Mouse (Mus musculus): Measurements from ENCODE around the gene Nepro. TPM values are rescaled to one million over a fixed set of nuclear protein-coding genes. Genes with fewer than 3 reads are reported as not detected.

The Nepro gene
- polyA plus RNA-seq, 1 experiment from 2014 or later = 9.9 TPM

GRCm38 (mm10) chr16:44745471-44745865 lies 21.4 kb downstream of the Nepro start:
- H3K4me1 ChIP-seq = peaks cover 14% of the 10 kb centered on the region

GRCm38 (mm10) chr16:44745866-44746562 lies 21.9 kb downstream of the Nepro start, which contains the start of gene Gtpbp8:
Gene Gtpbp8 (minus strand): TSS chr16:44746363.
- WGBS = under 1% methylated on average over 47 of the region's 47 CpGs
- H3K4me3 ChIP-seq = peak within 1 kb of the TSS; percentile 70
- peak within 1 kb of the TSS; percentile 92 for H3K27ac ChIP-seq (replicated peaks)
- peak; percentile 97 for ATAC-seq (ENCODE audit: low FRiP score, low read depth)
- H3K4me1 ChIP-seq = peaks cover 14% of the 10 kb centered on the region
- no peaks in the 10 kb centered on the region for H3K9me3 ChIP-seq
- H3K36me3 ChIP-seq = peaks cover 13% of the 10 kb centered on the region
- H3K4me2 ChIP-seq (replicated peaks) = peak within 1 kb of the TSS; percentile 79
- no peaks in the 10 kb centered on the region for H3K27me3 ChIP-seq
- H3K9ac ChIP-seq (replicated peaks) = peak within 1 kb of the TSS; percentile 88

More at GRCm38 (mm10) chr16:44745471-44745865, 21.4 kb downstream of the Nepro start:
- Histone ChIP-seq H3K9ac (replicated peaks) (peak overlapping the region; percentile 88), H3K9me3 (no peaks in the 10 kb centered on the region), H3K36me3 (peaks cover 13% of the 10 kb centered on the region), H3K27ac (replicated peaks) (peak overlapping the region; percentile 92), H3K4me3 (peak overlapping the region; percentile 70), H3K27me3 (no peaks in the 10 kb centered on the region), H3K4me2 (replicated peaks) (peak overlapping the region; percentile 79)
- 8% methylated on average over 14 of the region's 14 CpGs for WGBS
- no peak; the same call in 1 of the 2 replicates for ATAC-seq (ENCODE audit: low FRiP score, low read depth)

DNA sequence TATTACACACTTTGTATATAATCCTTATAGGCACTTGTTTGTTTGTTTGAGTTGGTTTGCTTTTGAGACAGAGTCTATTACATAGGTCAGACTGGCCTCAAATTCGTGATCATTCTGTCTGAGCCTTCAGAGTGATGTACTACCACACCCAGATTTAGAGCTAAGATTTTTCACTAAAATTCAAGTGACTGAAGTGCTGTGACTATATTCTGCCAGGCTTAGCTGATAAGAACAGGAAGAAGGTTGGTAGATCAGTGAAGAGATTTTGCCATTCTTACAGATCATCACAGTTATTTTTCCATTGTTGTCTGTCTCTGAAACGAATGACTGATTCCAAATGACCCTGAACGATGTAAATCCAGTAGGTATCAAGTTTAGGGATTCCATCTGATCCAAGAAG lies 23.9 kb downstream of the Nepro start:
- no peak for ATAC-seq (ENCODE audit: low FRiP score, low read depth)

DNA sequence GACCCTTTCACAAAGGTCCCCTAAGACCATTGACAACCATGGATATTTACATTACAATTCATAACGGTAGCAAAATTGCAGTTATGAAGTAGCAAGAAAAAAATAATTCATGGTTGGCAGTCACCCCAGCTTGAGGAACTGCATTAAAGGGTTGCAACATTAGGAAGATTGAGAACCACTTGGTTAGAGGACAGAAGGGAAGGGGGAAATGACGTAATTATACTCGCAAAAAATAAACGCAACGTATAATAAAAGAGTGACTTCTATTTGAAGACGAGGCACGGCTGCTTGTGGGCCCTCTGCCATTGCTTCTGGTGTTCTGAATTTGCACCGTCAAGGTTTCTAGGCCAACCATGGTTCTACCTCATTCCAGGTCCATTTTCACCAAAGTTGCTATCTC lies 33.6 kb downstream of the Nepro start:
- H3K4me3 ChIP-seq = no peak overlapping the region
- no peaks in the 10 kb centered on the region for H3K4me1 ChIP-seq
- H3K36me3 ChIP-seq = no peaks in the 10 kb centered on the region
- no peak overlapping the region for H3K4me2 ChIP-seq (replicated peaks)
- no peak for ATAC-seq (ENCODE audit: low FRiP score, low read depth)
- 92% methylated on average over 8 of the region's 8 CpGs for WGBS
- no peak overlapping the region for H3K27ac ChIP-seq (replicated peaks)
- no peaks in the 10 kb centered on the region for H3K27me3 ChIP-seq
- H3K9ac ChIP-seq (replicated peaks) = no peak overlapping the region
- H3K9me3 ChIP-seq = no peaks in the 10 kb centered on the region

More for the DNA sequence above, 23.9 kb downstream of the Nepro start:
- no peaks in the 10 kb centered on the region for H3K9me3 ChIP-seq
- H3K27ac ChIP-seq (replicated peaks) = no peak overlapping the region
- no peak overlapping the region for H3K4me3 ChIP-seq
- peaks cover 14% of the 10 kb centered on the region for H3K4me1 ChIP-seq
- no peaks in the 10 kb centered on the region for H3K27me3 ChIP-seq
- no peak overlapping the region for H3K4me2 ChIP-seq (replicated peaks)
- 67% methylated on average over 3 of the region's 3 CpGs for WGBS
- no peaks in the 10 kb centered on the region for H3K36me3 ChIP-seq
- H3K9ac ChIP-seq (replicated peaks) = no peak overlapping the region

DNA sequence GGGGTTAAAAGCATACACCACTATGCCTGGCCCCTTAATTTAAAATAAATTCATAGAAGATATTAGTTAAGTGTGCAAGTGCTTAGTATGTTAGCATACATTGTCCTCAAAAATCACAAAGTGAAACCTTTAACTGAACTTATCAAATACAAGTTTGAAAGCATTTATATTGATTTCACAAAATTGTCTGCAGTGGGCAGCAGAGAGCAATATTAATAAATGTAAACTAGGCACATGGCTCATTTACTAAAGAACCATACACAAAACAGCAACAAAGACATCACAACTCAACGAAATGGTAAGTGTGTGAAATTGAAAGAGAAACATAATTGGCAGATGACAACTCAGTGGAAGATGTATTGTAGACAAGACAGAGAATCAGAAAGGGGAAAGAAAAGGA lies 37.7 kb downstream of the Nepro start:
- Histone ChIP-seq H3K36me3 (no peaks in the 10 kb centered on the region), H3K4me1 (no peaks in the 10 kb centered on the region), H3K9ac (replicated peaks) (no peak overlapping the region), H3K4me3 (no peak overlapping the region), H3K9me3 (no peaks in the 10 kb centered on the region), H3K27me3 (no peaks in the 10 kb centered on the region), H3K4me2 (replicated peaks) (no peak overlapping the region), H3K27ac (replicated peaks) (no peak overlapping the region)
- ATAC-seq (ENCODE audit: low FRiP score, low read depth) = no peak
- WGBS = 69% methylated on average over 1 of the region's 1 CpGs

GRCm38 (mm10) chr16:44765555-44766319 lies 41.6 kb downstream of the Nepro start, which contains the start of gene Cd200r1:
Gene Cd200r1 (plus strand): TSS chr16:44765736.
- Histone ChIP-seq H3K36me3 (no peaks in the 10 kb centered on the region), H3K27ac (replicated peaks) (no peak within 1 kb of the TSS), H3K4me2 (replicated peaks) (no peak within 1 kb of the TSS), H3K9ac (replicated peaks) (no peak within 1 kb of the TSS), H3K4me3 (no peak within 1 kb of the TSS), H3K4me1 (no peaks in the 10 kb centered on the region), H3K27me3 (no peaks in the 10 kb centered on the region), H3K9me3 (no peaks in the 10 kb centered on the region)
- no peak for ATAC-seq (ENCODE audit: low FRiP score, low read depth)
- WGBS = 82% methylated on average over 22 of the region's 22 CpGs

GRCm38 (mm10) chr16:44766320-44766892 lies 42.3 kb downstream of the Nepro start:
- no peaks in the 10 kb centered on the region for H3K9me3 ChIP-seq
- ATAC-seq (ENCODE audit: low FRiP score, low read depth) = no peak
- WGBS = 91% methylated on average over 9 of the region's 9 CpGs
- no peak overlapping the region for H3K27ac ChIP-seq (replicated peaks)
- no peak overlapping the region for H3K4me3 ChIP-seq
- no peaks in the 10 kb centered on the region for H3K36me3 ChIP-seq
- H3K9ac ChIP-seq (replicated peaks) = no peak overlapping the region
- no peaks in the 10 kb centered on the region for H3K4me1 ChIP-seq
- no peak overlapping the region for H3K4me2 ChIP-seq (replicated peaks)
- H3K27me3 ChIP-seq = no peaks in the 10 kb centered on the region

- no peak overlapping the region for H3K27ac ChIP-seq (replicated peaks)
- no peak for ATAC-seq (ENCODE audit: low FRiP score, low read depth)
- H3K4me2 ChIP-seq (replicated peaks) = no peak overlapping the region
- H3K27me3 ChIP-seq = no peaks in the 10 kb centered on the region
- no peaks in the 10 kb centered on the region for H3K9me3 ChIP-seq
- no peaks in the 10 kb centered on the region for H3K4me1 ChIP-seq
- H3K4me3 ChIP-seq = no peak overlapping the region
- no peak overlapping the region for H3K9ac ChIP-seq (replicated peaks)
- H3K36me3 ChIP-seq = no peaks in the 10 kb centered on the region
- WGBS = 92% methylated on average over 7 of the region's 7 CpGs
Measured at GRCm38 (mm10) chr16:44767506-44767905, 43.4 kb downstream of the Nepro start.

DNA sequence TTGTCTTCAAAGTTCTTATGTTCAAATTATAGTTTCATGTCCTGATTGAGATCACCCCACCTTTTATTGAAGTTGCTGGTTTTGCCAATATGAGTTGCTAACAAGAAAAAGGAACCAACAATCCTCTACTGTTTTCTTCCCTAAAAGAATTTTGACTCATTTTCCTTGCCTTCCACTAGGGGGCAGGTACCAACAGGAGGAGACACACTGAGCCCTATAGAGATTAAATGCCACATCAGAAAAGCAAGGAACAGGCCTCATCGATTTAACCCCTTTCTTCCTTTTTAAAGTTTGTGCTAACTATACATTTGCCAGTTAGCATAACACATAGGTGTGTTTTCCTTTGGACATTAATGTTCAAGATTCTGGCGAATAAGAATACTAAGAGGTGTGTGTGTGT lies 43.9 kb downstream of the Nepro start:
- no peaks in the 10 kb centered on the region for H3K27me3 ChIP-seq
- no peak overlapping the region for H3K4me2 ChIP-seq (replicated peaks)
- no peak overlapping the region for H3K4me3 ChIP-seq
- H3K9me3 ChIP-seq = no peaks in the 10 kb centered on the region
- no peaks in the 10 kb centered on the region for H3K36me3 ChIP-seq
- H3K4me1 ChIP-seq = no peaks in the 10 kb centered on the region
- H3K9ac ChIP-seq (replicated peaks) = no peak overlapping the region
- H3K27ac ChIP-seq (replicated peaks) = no peak overlapping the region
- 52% methylated on average over 2 of the region's 2 CpGs for WGBS
- ATAC-seq (ENCODE audit: low FRiP score, low read depth) = peak; percentile 47; the same call in 1 of the 2 replicates

DNA sequence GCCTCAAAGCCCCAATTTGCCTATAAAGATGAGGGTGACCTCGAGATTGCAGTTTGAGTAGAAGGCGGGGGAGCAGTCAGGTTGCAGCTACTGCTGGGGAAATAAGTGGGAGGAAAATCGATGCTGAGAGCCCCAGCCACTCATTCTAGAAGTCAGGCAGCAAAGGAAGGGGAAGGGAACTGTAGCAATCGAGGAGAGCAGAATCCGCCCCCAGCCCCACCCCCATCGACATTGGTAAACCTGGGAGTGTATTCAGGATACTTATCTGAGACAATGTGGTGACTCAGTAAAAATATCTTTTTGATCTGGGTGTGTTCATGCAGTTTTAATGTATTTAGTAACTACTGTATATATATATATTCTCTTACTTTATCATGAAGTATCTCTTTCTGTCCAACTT lies 48.5 kb downstream of the Nepro start:
- no peak overlapping the region for H3K9ac ChIP-seq (replicated peaks)
- no peaks in the 10 kb centered on the region for H3K4me1 ChIP-seq
- no peaks in the 10 kb centered on the region for H3K27me3 ChIP-seq
- H3K4me3 ChIP-seq = no peak overlapping the region
- no peak overlapping the region for H3K4me2 ChIP-seq (replicated peaks)
- WGBS = 82% methylated on average over 6 of the region's 6 CpGs
- no peaks in the 10 kb centered on the region for H3K9me3 ChIP-seq
- no peaks in the 10 kb centered on the region for H3K36me3 ChIP-seq
- ATAC-seq (ENCODE audit: low FRiP score, low read depth) = no peak
- H3K27ac ChIP-seq (replicated peaks) = no peak overlapping the region

- H3K4me2 ChIP-seq (replicated peaks) = no peak overlapping the region
- 86% methylated on average over 3 of the region's 3 CpGs for WGBS
- H3K4me3 ChIP-seq = no peak overlapping the region
- no peaks in the 10 kb centered on the region for H3K27me3 ChIP-seq
- no peaks in the 10 kb centered on the region for H3K36me3 ChIP-seq
- no peak overlapping the region for H3K9ac ChIP-seq (replicated peaks)
- no peak for ATAC-seq (ENCODE audit: low FRiP score, low read depth)
- no peak overlapping the region for H3K27ac ChIP-seq (replicated peaks)
- no peaks in the 10 kb centered on the region for H3K4me1 ChIP-seq
- no peaks in the 10 kb centered on the region for H3K9me3 ChIP-seq
Measured at GRCm38 (mm10) chr16:44773673-44774072, 49.6 kb downstream of the Nepro start.

DNA sequence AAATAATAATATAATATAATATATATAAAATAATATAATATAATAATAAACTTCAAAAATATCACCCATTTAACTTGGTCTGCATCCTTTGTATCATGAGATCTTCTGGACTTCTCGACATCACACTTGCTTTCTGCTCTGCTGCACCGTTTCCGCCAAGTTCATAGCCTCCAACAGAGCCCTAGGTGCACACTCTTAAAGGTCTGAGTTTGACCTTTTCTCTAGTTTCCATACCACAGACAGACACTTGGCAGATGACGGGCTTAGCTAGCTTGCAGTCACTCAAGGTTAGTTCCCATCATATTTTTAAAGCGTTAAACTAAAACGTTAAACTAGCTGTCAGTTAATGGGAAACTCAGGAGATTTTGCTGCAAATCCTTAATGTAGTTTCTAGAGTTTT lies 50.1 kb downstream of the Nepro start:
- H3K27ac ChIP-seq (replicated peaks) = no peak overlapping the region
- 95% methylated on average over 6 of the region's 6 CpGs for WGBS
- no peaks in the 10 kb centered on the region for H3K9me3 ChIP-seq
- no peaks in the 10 kb centered on the region for H3K36me3 ChIP-seq
- no peaks in the 10 kb centered on the region for H3K27me3 ChIP-seq
- no peak overlapping the region for H3K9ac ChIP-seq (replicated peaks)
- no peaks in the 10 kb centered on the region for H3K4me1 ChIP-seq
- no peak overlapping the region for H3K4me2 ChIP-seq (replicated peaks)
- no peak overlapping the region for H3K4me3 ChIP-seq
- no peak for ATAC-seq (ENCODE audit: low FRiP score, low read depth)

All from midbrain, embryonic 12.5 days (tissue).